Comparison of ENCODE assay signal across 30 mouse cellular contexts in the genomic region with DNA sequence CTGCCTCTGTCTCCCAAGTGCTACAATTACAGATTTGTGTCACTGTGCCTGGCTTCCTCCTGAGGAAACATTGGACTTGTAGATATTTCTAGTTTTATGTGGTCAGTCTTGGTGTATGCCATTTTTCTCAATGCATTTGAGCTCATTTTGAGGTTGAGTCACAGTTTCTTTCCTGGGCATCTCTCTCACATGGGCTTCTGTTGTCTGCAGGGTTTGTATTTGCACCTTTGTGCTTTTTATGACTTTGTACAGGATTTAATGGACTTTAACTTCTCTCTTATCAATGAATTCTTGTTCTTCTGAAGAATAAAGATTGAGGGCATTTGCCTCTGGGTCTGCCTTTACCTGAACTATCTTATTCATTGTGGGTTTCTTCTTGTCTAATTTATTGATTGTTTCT. TPM values are rescaled to one million over a fixed set of nuclear protein-coding genes. Genes with fewer than 3 reads are reported as not detected.
DNase-seq lines count a peak whose midpoint lies in the region; ATAC-seq and TF ChIP-seq lines count a peak whose summit lies in the region.
"Had no signal": no experiment of that assay in that cellular context is flagged by ENCODE, and none has a peak within 500 bp of the region (broad histone marks: within the 10 kb centered on the region; RNA-seq: fewer than 3 reads in every experiment).

No protein-coding gene starts in this region.

- DNase-seq in liver, embryonic 13.5 days, result no peak
- DNase-seq in liver, embryonic 11.5 days (ENCODE audit: low spot score), result no peak
- DNase-seq in cerebellum, adult 11 months, result no peak
- DNase-seq in adrenal gland, postnatal 4 days (ENCODE audit: low spot score in 2 of 2), result no peak
- DNase-seq: adrenal gland, adult 8-10 months; adrenal gland, postnatal 14 days; adrenal gland, postnatal 36 days; B cell, adult 2 months; cerebellum, adult 11-12 months; cerebellum, adult 2 months; cerebellum, adult 9-11 months; cerebellum, postnatal 14 days; cerebellum, postnatal 36 days; embryo, embryonic 11 days had no signal

- H3K36me3 ChIP-seq in liver, embryonic 13.5 days, result peaks cover 52% of the 10 kb centered on the region
- peaks cover 16% of the 10 kb centered on the region for H3K36me3 ChIP-seq in liver, embryonic 11.5 days (ENCODE audit: control insufficient read depth, insufficient read depth, low read length)
- H3K36me3 ChIP-seq in intestine, embryonic 15.5 days, result peaks cover 10% of the 10 kb centered on the region
- peaks cover 37% of the 10 kb centered on the region for H3K36me3 ChIP-seq in intestine, postnatal 0 days (ENCODE audit: control insufficient read depth, insufficient read depth)

- ATAC-seq in liver, embryonic 13.5 days (ENCODE audit: low read depth), result no peak
- ATAC-seq in liver, embryonic 11.5 days (replicated peaks; ENCODE audit: low FRiP score), result no peak
- ATAC-seq in intestine, embryonic 15.5 days, result peak; percentile 62
- peak; percentile 58 for ATAC-seq in intestine, postnatal 0 days
- ATAC-seq: activated CD4-positive, CD25-positive, alpha-beta regulatory T cell, adult 4 months; CD4-positive, CD25-positive, alpha-beta regulatory T cell, adult 4 months; forebrain, embryonic 14.5 days; forebrain, embryonic 16.5 days; Patski had no signal

- no peak overlapping the region for H3K4me2 ChIP-seq in liver, embryonic 13.5 days
- no peak overlapping the region for H3K4me2 ChIP-seq in liver, embryonic 11.5 days
- H3K4me2 ChIP-seq in intestine, embryonic 15.5 days (replicated peaks), result no peak overlapping the region
- no peak overlapping the region for H3K4me2 ChIP-seq in intestine, postnatal 0 days (replicated peaks; ENCODE audit: low read depth)
- H3K4me2 ChIP-seq: embryonic facial prominence, embryonic 13.5 days; embryonic facial prominence, embryonic 15.5 days; forebrain, embryonic 12.5 days had no signal

- no peak overlapping the region for H3K9ac ChIP-seq in liver, embryonic 13.5 days
- H3K9ac ChIP-seq in liver, embryonic 11.5 days (ENCODE audit: low read depth, low read length), result no peak overlapping the region
- H3K9ac ChIP-seq in intestine, embryonic 15.5 days, result no peak overlapping the region
- H3K9ac ChIP-seq in intestine, postnatal 0 days (ENCODE audit: low read depth, low read length), result no peak overlapping the region
- H3K9ac ChIP-seq: embryonic facial prominence, embryonic 13.5 days; embryonic facial prominence, embryonic 15.5 days; forebrain, embryonic 12.5 days had no signal

- no peaks in the 10 kb centered on the region for H3K9me3 ChIP-seq in liver, embryonic 13.5 days (replicated peaks)
- H3K9me3 ChIP-seq in liver, embryonic 11.5 days (ENCODE audit: control insufficient read depth, low read length), result no peaks in the 10 kb centered on the region
- no peaks in the 10 kb centered on the region for H3K9me3 ChIP-seq in intestine, embryonic 15.5 days
- H3K9me3 ChIP-seq in intestine, postnatal 0 days (ENCODE audit: control insufficient read depth), result no peaks in the 10 kb centered on the region
- H3K9me3 ChIP-seq: embryonic facial prominence, embryonic 13.5 days; embryonic facial prominence, embryonic 15.5 days; forebrain, embryonic 10.5 days; forebrain, embryonic 12.5 days; G1E had no signal

- TF ChIP-seq CTCF in intestine, postnatal 0 days (IDR thresholded peaks at IDR 0.05; ENCODE audit: low read depth), result no peak

- H3K4me1 ChIP-seq in liver, embryonic 13.5 days (replicated peaks), result no peaks in the 10 kb centered on the region
- H3K4me1 ChIP-seq in liver, embryonic 11.5 days (replicated peaks; ENCODE audit: control insufficient read depth, insufficient read depth, low read length), result no peaks in the 10 kb centered on the region
- H3K4me1 ChIP-seq in intestine, embryonic 15.5 days (replicated peaks), result no peaks in the 10 kb centered on the region
- no peaks in the 10 kb centered on the region; the same call in 1 of the 2 replicates for H3K4me1 ChIP-seq in intestine, postnatal 0 days (replicated peaks; ENCODE audit: control insufficient read depth, insufficient read depth, low read length)
- H3K4me1 ChIP-seq: embryonic facial prominence, embryonic 13.5 days; embryonic facial prominence, embryonic 15.5 days; forebrain, embryonic 10.5 days; forebrain, embryonic 12.5 days had no signal

- no peaks in the 10 kb centered on the region for H3K27me3 ChIP-seq in liver, embryonic 13.5 days
- no peaks in the 10 kb centered on the region for H3K27me3 ChIP-seq in liver, embryonic 11.5 days (replicated peaks; ENCODE audit: control insufficient read depth, insufficient read depth, low read length)
- no peaks in the 10 kb centered on the region for H3K27me3 ChIP-seq in intestine, embryonic 15.5 days (replicated peaks)
- H3K27me3 ChIP-seq in intestine, postnatal 0 days (replicated peaks; ENCODE audit: control insufficient read depth, insufficient read depth, low read length), result no peaks in the 10 kb centered on the region
- H3K27me3 ChIP-seq: CH12.LX; embryonic facial prominence, embryonic 13.5 days; embryonic facial prominence, embryonic 15.5 days; forebrain, embryonic 12.5 days; Patski had no signal

- H3K27ac ChIP-seq in liver, embryonic 13.5 days, result peak overlapping the region; percentile 15; the same call in 1 of the 2 replicates
- no peak overlapping the region for H3K27ac ChIP-seq in liver, embryonic 11.5 days (ENCODE audit: low read depth, low read length)
- H3K27ac ChIP-seq in intestine, embryonic 15.5 days, result 0 out of 2 replicates have a peak overlapping the region, but pooled peaks have one; percentile 40
- H3K27ac ChIP-seq in intestine, postnatal 0 days (ENCODE audit: low read depth, low read length), result no peak overlapping the region
- H3K27ac ChIP-seq: embryonic facial prominence, embryonic 13.5 days; embryonic facial prominence, embryonic 15.5 days; forebrain, embryonic 10.5 days; forebrain, embryonic 12.5 days had no signal

- H3K4me3 ChIP-seq in liver, embryonic 13.5 days (replicated peaks), result no peak overlapping the region
- no peak overlapping the region for H3K4me3 ChIP-seq in liver, embryonic 11.5 days (ENCODE audit: low read depth, low read length)
- no peak overlapping the region for H3K4me3 ChIP-seq in intestine, embryonic 15.5 days (replicated peaks)
- H3K4me3 ChIP-seq in intestine, postnatal 0 days (ENCODE audit: low read depth, low read length), result no peak overlapping the region
- H3K4me3 ChIP-seq: embryonic facial prominence, embryonic 13.5 days; embryonic facial prominence, embryonic 15.5 days; erythroblast, embryonic 14.5 days; forebrain, embryonic 10.5 days; forebrain, embryonic 12.5 days had no signal

RNA-seq across cellular contexts. Expression of a gene that starts 35.8 kb away (rescaled TPM):
- 0.29 and 1.7 TPM in 2 replicates for polyA plus RNA-seq in liver, embryonic 13.5 days (2015; fragmentation: Nextera tagmentation; extraction: Ambion mirVana)
- polyA plus RNA-seq in liver, embryonic 11.5 days (2014; fragmentation: Nextera tagmentation; extraction: Ambion mirVana), result 0.58 and 1.3 TPM in 2 replicates
- 0.69 and 1.8 TPM in 2 replicates for polyA plus RNA-seq in intestine, embryonic 15.5 days (2015; fragmentation: Nextera tagmentation; extraction: Ambion mirVana)
- 6.5 and 6.9 TPM in 2 replicates for polyA plus RNA-seq in intestine, postnatal 0 days (2015; fragmentation: Nextera tagmentation; extraction: Ambion mirVana)
- total RNA-seq in adrenal gland, postnatal 4 days (2021), result 1 to 10 TPM in 1 of 2 experiments, not detected in 1; 1.8 TPM
- polyA plus RNA-seq: activated CD4-positive, CD25-positive, alpha-beta regulatory T cell, adult 4 months; brain, embryonic 14.5 days; CD4-positive, CD25-positive, alpha-beta regulatory T cell, adult 4 months; cerebellum, adult 2 months; embryonic facial prominence, embryonic 11.5 days; embryonic facial prominence, embryonic 13.5 days; erythroblast, embryonic 14.5 days; forebrain, embryonic 10.5 days; forebrain, embryonic 12.5 days; forebrain, embryonic 16.5 days had no signal

RNA-seq across cellular contexts. Expression of a gene that starts 36.2 kb away (rescaled TPM):
- 51.6 and 66.2 TPM in 2 replicates for polyA plus RNA-seq in liver, embryonic 13.5 days (2015; fragmentation: Nextera tagmentation; extraction: Ambion mirVana)
- polyA plus RNA-seq in liver, embryonic 11.5 days (2014; fragmentation: Nextera tagmentation; extraction: Ambion mirVana), result 93.0 and 107 TPM in 2 replicates
- polyA plus RNA-seq in intestine, embryonic 15.5 days (2015; fragmentation: Nextera tagmentation; extraction: Ambion mirVana), result 79.5 and 85.1 TPM in 2 replicates
- polyA plus RNA-seq in intestine, postnatal 0 days (2015; fragmentation: Nextera tagmentation; extraction: Ambion mirVana), result 67.9 and 70.0 TPM in 2 replicates
- total RNA-seq in adrenal gland, postnatal 4 days (2021), result 100 to 1,000 TPM; 105 to 114 TPM

Comparison
In these comparisons a context has a peak if more than half of its experiments do, and no peak if none do; other contexts are left out.
1. H3K27ac ChIP-seq: peak in liver, embryonic 13.5 days (single experiment) and intestine, embryonic 15.5 days (single experiment); none in liver, embryonic 11.5 days (single experiment) and intestine, postnatal 0 days (single experiment).
2. ATAC-seq: peak in intestine, embryonic 15.5 days (single experiment) and intestine, postnatal 0 days (single experiment); none in liver, embryonic 13.5 days (single experiment) and liver, embryonic 11.5 days (single experiment).